Mouse (Mus musculus) sigmoid colon, adult 10 weeks (tissue): ENCODE results near the gene Taf4. TPM values are rescaled to one million over a fixed set of nuclear protein-coding genes. Genes with fewer than 3 reads are reported as not detected.

Experiments
- polyA plus RNA-seq: library from polyadenylated mRNA; stranded (reverse); fragments of 350-450 nt; fragmentation: Illumina TruSeq; extraction: RNeasy Lipid Tissue Mini Kit (QIAGEN cat#74804); gene quantifications from one replicate; pipeline ENCODE4 v1.2.3, GENCODE M21; 2014; ENCODE audit warnings: low read depth, low replicate concordance

Gene Taf4
- polyA plus RNA-seq = 26.7 TPM

DNA sequence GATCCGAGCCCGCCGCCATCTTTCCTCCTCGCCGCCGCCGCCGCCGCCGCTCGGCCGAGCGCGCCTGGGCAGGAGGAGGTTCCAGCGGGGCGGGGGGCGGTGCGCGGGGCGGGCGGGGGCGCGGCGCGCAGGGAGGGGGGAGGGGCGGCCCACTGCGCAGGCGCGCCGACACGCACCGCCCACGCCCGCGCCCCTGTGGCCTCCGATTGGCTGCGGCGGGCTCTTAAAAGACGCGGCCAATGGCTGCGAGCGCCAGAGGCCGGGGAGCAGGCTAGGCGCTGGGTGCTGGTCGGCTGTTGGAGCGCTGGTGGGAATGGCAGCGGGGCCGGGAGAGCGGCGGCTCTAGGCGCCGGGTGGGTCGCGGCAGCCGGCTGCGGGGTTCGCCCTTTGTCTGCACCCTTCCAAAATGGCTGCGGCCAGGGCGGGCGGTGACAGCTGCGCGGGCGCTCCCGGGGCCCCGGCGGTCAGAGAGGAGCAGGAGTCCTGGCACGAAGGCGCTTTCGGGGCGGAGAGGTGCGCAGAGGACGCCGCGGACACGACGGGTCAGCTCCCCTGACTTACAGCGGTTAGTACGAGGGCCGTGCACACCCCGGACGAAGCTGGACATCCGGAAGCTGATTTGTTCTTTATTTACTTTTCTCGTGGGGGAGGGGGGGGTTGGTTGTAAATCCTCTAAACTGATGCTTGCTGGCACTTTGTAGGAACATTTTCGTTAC lies at the start of gene Taf4:
Gene Taf4, minus strand, starts transcription at position 19 of the 716 bp plus-strand sequence.

DNA sequence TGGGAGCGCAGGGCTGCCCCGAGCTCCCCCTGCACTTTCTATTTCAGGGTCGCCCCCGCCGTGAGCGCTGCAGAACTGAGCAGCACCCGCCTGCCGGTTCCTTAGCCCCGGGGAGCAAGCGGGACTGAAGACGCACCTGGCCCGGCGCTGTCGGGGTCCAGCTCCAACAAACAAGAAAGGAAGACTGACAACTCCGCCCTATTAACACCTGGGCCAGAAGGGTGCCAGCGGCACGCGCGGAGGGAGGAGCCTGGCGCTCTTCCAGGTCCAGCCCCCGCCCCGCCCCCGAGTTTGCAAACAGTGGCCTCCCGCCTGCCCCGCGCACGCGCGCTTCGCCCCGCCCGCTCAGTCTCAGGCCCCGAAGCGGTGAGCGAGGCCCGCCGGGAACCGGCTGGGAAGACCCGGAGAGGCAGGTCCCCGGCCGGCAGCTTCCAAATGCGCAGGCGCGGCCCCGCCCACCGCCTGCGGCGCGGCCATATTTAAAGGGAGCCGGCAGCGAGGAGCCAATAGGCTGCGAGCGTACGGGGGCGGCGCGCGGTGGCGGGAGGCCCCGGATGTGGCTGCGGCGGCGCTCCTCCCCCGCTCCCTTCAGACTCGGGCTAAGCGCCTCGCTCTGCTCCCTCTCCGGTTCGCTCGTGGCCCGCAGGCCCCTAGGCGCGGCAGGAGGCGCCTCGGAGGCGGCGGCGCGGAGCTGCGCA lies 48.1 kb upstream of the Taf4 start, which contains the start of gene Lsm14b:
Gene Lsm14b, plus strand, starts transcription at position 587 of the 698 bp plus-strand sequence.

Other genes starting within 250 kb of the Taf4 start
- 44.6 TPM for gene Lsm14b, start 48.3 kb upstream of the Taf4 start, polyA plus RNA-seq
- gene Psma7, start 65.8 kb upstream of the Taf4 start, polyA plus RNA-seq = 58.1 TPM
- 9.6 TPM for gene Ss18l1, start 65.9 kb upstream of the Taf4 start, polyA plus RNA-seq
- gene Mtg2, start 93.9 kb upstream of the Taf4 start, polyA plus RNA-seq = 2.1 TPM
- gene Hrh3, start 127.8 kb upstream of the Taf4 start, polyA plus RNA-seq = not detected
- 148 TPM for gene Osbpl2, start 142.7 kb upstream of the Taf4 start, polyA plus RNA-seq
- gene Adrm1, start 194.8 kb upstream of the Taf4 start, polyA plus RNA-seq = 9.0 TPM
- gene Lama5, start 249.2 kb upstream of the Taf4 start, polyA plus RNA-seq = 6.2 TPM